Mouse (Mus musculus) kidney, adult 2 months (tissue): ENCODE measurements at regions not wholly inside any gene's neighbourhood (a gene's known extent, or its start where the extent isn't known, plus 50 kb on each side); places are given as distances from the start of the nearest gene placed in this dataset.

Experiments
- CTCF ChIP-seq: fragments of 200-500 bp; conservative IDR thresholded peaks from 2 replicates; pipeline ENCODE4 v1.5.1; 2011; ENCODE audit warnings: low read depth, mild to moderate bottlenecking, control low read depth, low read length, moderate library complexity, mixed read lengths; ENCODE audit not compliant: insufficient read depth, insufficient read length
- POLR2A ChIP-seq: fragments of 200-500 bp; IDR thresholded peaks from one replicate; pipeline ENCODE4 v1.6.1; 2011; ENCODE audit warnings: low read depth, low read length, control low read depth

- TF ChIP-seq CTCF, result no peak
- TF ChIP-seq POLR2A, result no peak
These were observed 437.4 kb upstream of the Ccnh start for GRCm38 (mm10) chr13:84751576-84752490.
